Mouse (Mus musculus) stomach, embryonic 15.5 days (tissue): ENCODE results near the gene Smarca2. TPM values are rescaled to one million over a fixed set of nuclear protein-coding genes. Genes with fewer than 3 reads are reported as not detected.
A peak's percentile ranks its signal among the peaks of the same experiment; 100 is the strongest.

Source experiments
- ATAC-seq: fragments of 200-750 bp; cut with Nextera tagmentation; 2 replicates; pipeline ENCODE4 v1.8.0; 2017; ENCODE audit warnings: low read depth, moderate number of reproducible peaks, moderate TSS enrichment; ENCODE audit not compliant: insufficient read depth, low FRiP score
- H3K27ac ChIP-seq: fragments of 300-500 bp; sonication (generic); 2 replicates; pipeline ENCODE4 v1.5.1; 2015; ENCODE audit warnings: mild to moderate bottlenecking, inconsistent platforms
- H3K27me3 ChIP-seq: fragments of 300-500 bp; sonication (generic); replicated peaks from 2 replicates; pipeline ENCODE4 v1.6.1; 2015; ENCODE audit warnings: inconsistent platforms
- H3K36me3 ChIP-seq: fragments of 300-500 bp; sonication (generic); 2 replicates; pipeline ENCODE4 v1.6.1; 2015; ENCODE audit warnings: inconsistent platforms
- H3K4me1 ChIP-seq: fragments of 300-500 bp; sonication (generic); 2 replicates; pipeline ENCODE4 v1.6.1; 2015; ENCODE audit warnings: inconsistent platforms
- H3K4me2 ChIP-seq: fragments of 300-500 bp; sonication (generic); 2 replicates; pipeline ENCODE4 v1.6.1; 2015; ENCODE audit warnings: mild to moderate bottlenecking, inconsistent platforms
- H3K4me3 ChIP-seq: fragments of 300-500 bp; sonication (generic); replicated peaks from 2 replicates; pipeline ENCODE4 v1.5.1; 2015; ENCODE audit warnings: inconsistent platforms
- H3K9ac ChIP-seq: fragments of 300-500 bp; sonication (generic); 2 replicates; pipeline ENCODE4 v1.6.1; 2015; ENCODE audit warnings: inconsistent platforms
- H3K9me3 ChIP-seq: fragments of 300-500 bp; sonication (generic); 2 replicates; pipeline ENCODE4 v1.6.1; 2016; ENCODE audit warnings: inconsistent platforms
- WGBS: fragments of 180-500 bp; shearing (Covaris S2); methylation state at CpG from one replicate; pipeline ENCODE4 v1.1.7; 2015; 5-methylcytosine and 5-hydroxymethylcytosine counted together
- polyA plus RNA-seq: library from polyadenylated mRNA; unstranded; fragments of >200 nt; fragmentation: Nextera tagmentation; extraction: Ambion mirVana; gene quantifications from 2 replicates; pipeline ENCODE4 v1.2.1, GENCODE M21; 2015

Gene Smarca2
- polyA plus RNA-seq: 46.3 and 52.0 TPM in 2 replicates

GRCm38 (mm10) chr19:26604755-26605300 is at the start of gene Smarca2:
Smarca2 (plus strand) TSS chr19:26605050.
- peak within 1 kb of the TSS; percentile 73 for H3K4me3 ChIP-seq
- H3K27ac ChIP-seq: peak within 1 kb of the TSS; percentile 97
- H3K4me2 ChIP-seq: peak within 1 kb of the TSS; percentile 98
- no peaks in the 10 kb centered on the region for H3K36me3 ChIP-seq
- no peaks in the 10 kb centered on the region for H3K27me3 ChIP-seq
- WGBS: under 1% methylated on average over 41 of the region's 45 CpGs
- H3K9ac ChIP-seq: peak within 1 kb of the TSS; percentile 60
- ATAC-seq: peak; percentile 96
- peaks cover 10% of the 10 kb centered on the region for H3K4me1 ChIP-seq
- no peaks in the 10 kb centered on the region for H3K9me3 ChIP-seq

GRCm38 (mm10) chr19:26564850-26565249 is 40.0 kb upstream of the Smarca2 start:
- ATAC-seq: no peak
- no peaks in the 10 kb centered on the region for H3K36me3 ChIP-seq
- WGBS: 65% methylated on average over 2 of the region's 2 CpGs
- H3K27ac ChIP-seq: no peak overlapping the region
- H3K4me3 ChIP-seq: no peak overlapping the region
- no peaks in the 10 kb centered on the region for H3K9me3 ChIP-seq
- no peaks in the 10 kb centered on the region for H3K27me3 ChIP-seq
- no peak overlapping the region for H3K9ac ChIP-seq
- H3K4me2 ChIP-seq: no peak overlapping the region
- no peaks in the 10 kb centered on the region for H3K4me1 ChIP-seq

DNA sequence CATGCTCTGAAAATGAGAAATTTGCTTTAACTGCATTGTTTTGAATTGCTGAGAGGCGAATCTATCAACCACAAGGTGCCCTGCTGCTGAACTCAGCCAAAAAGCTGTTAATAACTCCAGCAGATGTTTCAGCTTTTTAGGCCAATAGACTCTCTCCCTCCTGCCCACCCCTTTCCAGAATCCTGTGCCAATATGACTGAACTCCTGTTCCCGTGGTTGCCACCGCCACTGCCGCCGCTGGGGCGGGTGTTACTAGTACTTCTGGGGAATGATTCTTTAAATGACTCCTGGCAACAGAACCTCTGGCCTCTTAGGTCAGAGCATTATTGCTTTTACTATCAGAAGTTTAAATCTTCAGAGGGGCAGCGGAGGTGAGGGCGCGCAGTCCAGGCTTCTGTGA is 38.7 kb upstream of the Smarca2 start:
- Histone ChIP-seq H3K9me3 (no peaks in the 10 kb centered on the region), H3K4me3 (no peak overlapping the region), H3K36me3 (no peaks in the 10 kb centered on the region), H3K4me1 (no peaks in the 10 kb centered on the region), H3K27me3 (no peaks in the 10 kb centered on the region), H3K9ac (no peak overlapping the region), H3K4me2 (no peak overlapping the region), H3K27ac (no peak overlapping the region)
- 49% methylated on average over 9 of the region's 9 CpGs for WGBS
- no peak for ATAC-seq

- Histone ChIP-seq H3K36me3 (no peaks in the 10 kb centered on the region), H3K4me3 (no peak overlapping the region), H3K27ac (no peak overlapping the region), H3K4me2 (no peak overlapping the region), H3K9ac (no peak overlapping the region), H3K27me3 (no peaks in the 10 kb centered on the region), H3K4me1 (no peaks in the 10 kb centered on the region), H3K9me3 (no peaks in the 10 kb centered on the region)
- 82% methylated on average over 5 of the region's 5 CpGs for WGBS
- ATAC-seq: no peak
Observed at GRCm38 (mm10) chr19:26568236-26568635, 36.6 kb upstream of the Smarca2 start.

DNA sequence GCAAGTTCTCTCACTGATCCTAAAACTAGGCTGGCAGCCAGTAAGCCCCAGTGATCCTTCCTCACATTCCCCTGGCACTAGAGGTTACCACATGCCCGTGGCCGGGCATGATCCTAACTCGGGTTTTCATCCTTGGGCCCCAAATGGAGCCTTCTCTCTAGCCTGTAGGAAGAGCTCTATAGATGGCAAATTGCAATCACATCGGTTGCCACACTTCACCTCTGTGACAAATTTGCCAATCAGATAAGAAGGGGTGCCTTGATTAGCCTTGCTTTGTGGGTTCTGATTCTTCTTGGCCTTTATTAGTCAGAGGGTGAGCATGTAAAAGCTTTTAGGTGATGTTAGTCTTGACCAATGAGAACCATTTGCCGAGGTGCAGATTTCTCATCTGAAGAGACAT is 35.9 kb upstream of the Smarca2 start:
- Histone ChIP-seq H3K4me1 (no peaks in the 10 kb centered on the region), H3K36me3 (no peaks in the 10 kb centered on the region), H3K9me3 (no peaks in the 10 kb centered on the region), H3K27ac (no peak overlapping the region), H3K4me3 (no peak overlapping the region), H3K27me3 (no peaks in the 10 kb centered on the region), H3K9ac (no peak overlapping the region), H3K4me2 (no peak overlapping the region)
- ATAC-seq: no peak
- 87% methylated on average over 5 of the region's 5 CpGs for WGBS

GRCm38 (mm10) chr19:26569461-26569860 is 35.4 kb upstream of the Smarca2 start:
- no peaks in the 10 kb centered on the region for H3K9me3 ChIP-seq
- H3K4me1 ChIP-seq: no peaks in the 10 kb centered on the region
- H3K4me2 ChIP-seq: no peak overlapping the region
- H3K27ac ChIP-seq: no peak overlapping the region
- H3K27me3 ChIP-seq: no peaks in the 10 kb centered on the region
- WGBS: 88% methylated on average over 1 of the region's 1 CpGs
- no peak for ATAC-seq
- no peak overlapping the region for H3K9ac ChIP-seq
- H3K4me3 ChIP-seq: no peak overlapping the region
- no peaks in the 10 kb centered on the region for H3K36me3 ChIP-seq

DNA sequence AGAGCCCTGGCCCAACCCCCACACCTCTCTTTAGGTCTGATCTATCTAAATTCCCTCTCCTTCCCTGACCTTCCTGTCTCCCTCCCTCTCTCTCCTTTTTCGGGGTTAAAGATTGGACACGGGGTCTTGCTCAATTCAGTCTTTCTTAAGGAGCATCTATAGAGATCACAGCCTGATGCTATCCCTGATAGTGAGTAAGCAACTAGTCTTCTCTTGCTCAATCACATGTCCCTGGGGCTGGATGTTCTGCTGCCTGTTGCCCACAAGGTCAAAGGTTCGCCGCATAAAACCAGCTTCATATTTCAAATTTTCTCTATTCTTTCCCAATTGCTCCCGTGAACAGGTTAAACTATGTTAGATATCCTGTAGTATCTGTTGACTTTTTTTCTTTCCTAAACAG is 25.2 kb upstream of the Smarca2 start:
- 79% methylated on average over 5 of the region's 5 CpGs for whole genome bisulfite sequencing
- Histone ChIP-seq H3K9me3 (no peaks in the 10 kb centered on the region), H3K4me1 (no peaks in the 10 kb centered on the region), H3K36me3 (no peaks in the 10 kb centered on the region), H3K27me3 (no peaks in the 10 kb centered on the region), H3K9ac (no peak overlapping the region), H3K4me2 (no peak overlapping the region), H3K4me3 (no peak overlapping the region), H3K27ac (no peak overlapping the region)
- ATAC-seq: no peak

GRCm38 (mm10) chr19:26580061-26580460 is 24.8 kb upstream of the Smarca2 start:
- ATAC-seq: no peak
- Histone ChIP-seq H3K4me2 (no peak overlapping the region), H3K27ac (no peak overlapping the region), H3K9ac (no peak overlapping the region), H3K4me1 (no peaks in the 10 kb centered on the region), H3K27me3 (no peaks in the 10 kb centered on the region), H3K36me3 (no peaks in the 10 kb centered on the region), H3K4me3 (no peak overlapping the region), H3K9me3 (no peaks in the 10 kb centered on the region)
- 85% methylated on average over 1 of the region's 1 CpGs for WGBS

DNA sequence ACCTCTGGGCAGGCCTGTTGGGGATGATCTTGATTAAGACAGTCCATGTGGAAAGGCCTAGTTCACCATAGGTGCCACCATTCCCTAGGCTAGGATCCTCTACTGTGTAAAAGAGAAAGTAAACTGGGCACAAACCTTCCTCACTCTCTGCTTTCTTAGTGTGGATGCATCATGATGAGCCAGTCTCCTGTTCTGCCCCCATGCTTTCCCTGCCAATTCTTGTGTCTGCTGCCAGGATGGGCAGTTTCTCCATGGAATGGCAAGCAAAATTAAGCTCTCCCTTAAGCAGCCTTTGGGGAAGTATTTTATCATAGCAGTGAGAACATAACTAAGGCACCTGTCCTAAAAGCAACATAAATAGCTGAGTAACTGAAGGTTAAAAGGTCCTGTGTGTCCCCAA is 10.2 kb upstream of the Smarca2 start:
- no peak for ATAC-seq
- H3K4me1 ChIP-seq: no peaks in the 10 kb centered on the region
- H3K36me3 ChIP-seq: no peaks in the 10 kb centered on the region
- H3K27ac ChIP-seq: no peak overlapping the region
- no peak overlapping the region for H3K4me3 ChIP-seq
- H3K9me3 ChIP-seq: no peaks in the 10 kb centered on the region
- no peak overlapping the region for H3K4me2 ChIP-seq
- no peaks in the 10 kb centered on the region for H3K27me3 ChIP-seq
- H3K9ac ChIP-seq: no peak overlapping the region

- Histone ChIP-seq H3K36me3 (no peaks in the 10 kb centered on the region), H3K9me3 (no peaks in the 10 kb centered on the region), H3K4me1 (no peaks in the 10 kb centered on the region), H3K4me2 (no peak overlapping the region), H3K9ac (no peak overlapping the region), H3K27ac (no peak overlapping the region), H3K4me3 (no peak overlapping the region), H3K27me3 (no peaks in the 10 kb centered on the region)
- whole genome bisulfite sequencing: 68% methylated on average over 4 of the region's 4 CpGs
- no peak for ATAC-seq
Observed at GRCm38 (mm10) chr19:26601459-26601858, 3.4 kb upstream of the Smarca2 start.

GRCm38 (mm10) chr19:26603296-26603860 is 1.5 kb upstream of the Smarca2 start:
- H3K36me3 ChIP-seq: no peaks in the 10 kb centered on the region
- H3K9me3 ChIP-seq: no peaks in the 10 kb centered on the region
- H3K27me3 ChIP-seq: no peaks in the 10 kb centered on the region
- ATAC-seq: no peak
- WGBS: 49% methylated on average over 2 of the region's 2 CpGs
- no peak overlapping the region for H3K4me3 ChIP-seq
- peaks cover 8% of the 10 kb centered on the region for H3K4me1 ChIP-seq
- H3K4me2 ChIP-seq: no peak overlapping the region; the same call in 1 of the 2 replicates
- H3K9ac ChIP-seq: no peak overlapping the region
- peak overlapping the region; percentile 97; the same call in 1 of the 2 replicates for H3K27ac ChIP-seq

GRCm38 (mm10) chr19:26603906-26604754 is 720 bp upstream of the Smarca2 start:
- Histone ChIP-seq H3K9ac (peak overlapping the region; percentile 60), H3K4me2 (peak overlapping the region; percentile 98), H3K27me3 (no peaks in the 10 kb centered on the region), H3K36me3 (no peaks in the 10 kb centered on the region), H3K4me1 (peaks cover 10% of the 10 kb centered on the region), H3K27ac (peak overlapping the region; percentile 97), H3K9me3 (no peaks in the 10 kb centered on the region), H3K4me3 (peak overlapping the region; percentile 73)
- 1% methylated on average over 36 of the region's 36 CpGs for WGBS
- ATAC-seq: peak; percentile 34; the same call in 1 of the 2 replicates
